Mouse (Mus musculus): Measurements from ENCODE around the gene B3gat3. TPM values are rescaled to one million over a fixed set of nuclear protein-coding genes. Genes with fewer than 3 reads are reported as not detected.

Gene B3gat3
- polyA plus RNA-seq, 1 experiment, result 60.1 TPM

- H3K36me3 ChIP-seq (ENCODE audit: control insufficient read depth, insufficient read depth), result peaks cover 25% of the 10 kb centered on the region
- TF ChIP-seq MYOG (IDR thresholded peaks at IDR 0.05; ENCODE audit: control insufficient read depth, extremely low read depth, insufficient read length), result no peak
- no peak for TF ChIP-seq CEBPB (IDR thresholded peaks at IDR 0.05; ENCODE audit: low read depth)
- no peak for TF ChIP-seq USF1 (IDR thresholded peaks at IDR 0.05; ENCODE audit: low read depth)
- no peak for TF ChIP-seq MYOD1 (IDR thresholded peaks at IDR 0.05; ENCODE audit: control insufficient read depth, insufficient read length, low read depth)
- no peak for TF ChIP-seq MAX (IDR thresholded peaks at IDR 0.05)
- no peak overlapping the region for H3K4me3 ChIP-seq (ENCODE audit: insufficient read depth, poor library complexity, severe bottlenecking)
- H3K79me2 ChIP-seq (ENCODE audit: control insufficient read depth, insufficient read depth), result peaks cover 17% of the 10 kb centered on the region
- H3K79me3 ChIP-seq (ENCODE audit: low read depth), result peaks cover 10% of the 10 kb centered on the region
- H3ac ChIP-seq (ENCODE audit: control insufficient read depth, insufficient read length, low read depth), result peak overlapping the region; percentile 73
- no peaks in the 10 kb centered on the region for H3K27me3 ChIP-seq (ENCODE audit: control insufficient read depth, insufficient read depth, insufficient read length)
These were observed 10.6 kb downstream of the B3gat3 start for GRCm38 (mm10) chr19:8930771-8931170.

GRCm38 (mm10) chr19:8936736-8937135 lies 16.6 kb downstream of the B3gat3 start:
- TF ChIP-seq CEBPB (IDR thresholded peaks at IDR 0.05; ENCODE audit: low read depth) (no peak), USF1 (IDR thresholded peaks at IDR 0.05; ENCODE audit: low read depth) (no peak), MAX (IDR thresholded peaks at IDR 0.05) (no peak), FOSL1 (IDR thresholded peaks at IDR 0.05; ENCODE audit: insufficient read depth, low read length, poor library complexity, severe bottlenecking) (no peak), CTCF (IDR thresholded peaks at IDR 0.05; ENCODE audit: control insufficient read depth, insufficient read depth, insufficient read length) (no peak), MYOG (IDR thresholded peaks at IDR 0.05; ENCODE audit: control insufficient read depth, extremely low read depth, insufficient read length) (no peak), MYOD1 (IDR thresholded peaks at IDR 0.05; ENCODE audit: control insufficient read depth, insufficient read length, low read depth) (no peak)
- H3K79me2 ChIP-seq (ENCODE audit: control insufficient read depth, insufficient read depth), result peaks cover 7% of the 10 kb centered on the region
- no peak overlapping the region for H3ac ChIP-seq (ENCODE audit: control insufficient read depth, insufficient read length, low read depth)
- H3K79me3 ChIP-seq (ENCODE audit: low read depth), result peaks cover 1% of the 10 kb centered on the region
- peaks cover 59% of the 10 kb centered on the region for H3K36me3 ChIP-seq (ENCODE audit: control insufficient read depth, insufficient read depth)
- H3K27me3 ChIP-seq (ENCODE audit: control insufficient read depth, insufficient read depth, insufficient read length), result no peaks in the 10 kb centered on the region
- H3K4me3 ChIP-seq (ENCODE audit: insufficient read depth, poor library complexity, severe bottlenecking), result no peak overlapping the region

- Histone ChIP-seq H3K4me3 (ENCODE audit: insufficient read depth, poor library complexity, severe bottlenecking) (no peak overlapping the region), H3ac (ENCODE audit: control insufficient read depth, insufficient read length, low read depth) (no peak overlapping the region), H3K79me3 (ENCODE audit: low read depth) (peaks cover 32% of the 10 kb centered on the region), H3K79me2 (ENCODE audit: control insufficient read depth, insufficient read depth) (peaks cover 46% of the 10 kb centered on the region), H3K27me3 (ENCODE audit: control insufficient read depth, insufficient read depth, insufficient read length) (no peaks in the 10 kb centered on the region), H3K36me3 (ENCODE audit: control insufficient read depth, insufficient read depth) (peaks cover 74% of the 10 kb centered on the region)
- no peak for TF ChIP-seq MYOG (IDR thresholded peaks at IDR 0.05; ENCODE audit: control insufficient read depth, extremely low read depth, insufficient read length)
- TF ChIP-seq MAX (IDR thresholded peaks at IDR 0.05), result no peak
- TF ChIP-seq USF1 (IDR thresholded peaks at IDR 0.05; ENCODE audit: low read depth), result no peak
- no peak for TF ChIP-seq CEBPB (IDR thresholded peaks at IDR 0.05; ENCODE audit: low read depth)
- no peak for TF ChIP-seq MYOD1 (IDR thresholded peaks at IDR 0.05; ENCODE audit: control insufficient read depth, insufficient read length, low read depth)
- no peak for TF ChIP-seq CTCF (IDR thresholded peaks at IDR 0.05; ENCODE audit: control insufficient read depth, insufficient read depth, insufficient read length)
- TF ChIP-seq FOSL1 (IDR thresholded peaks at IDR 0.05; ENCODE audit: insufficient read depth, low read length, poor library complexity, severe bottlenecking), result no peak
These were observed 20.5 kb downstream of the B3gat3 start for GRCm38 (mm10) chr19:8940526-8941133.

- Histone ChIP-seq H3K4me3 (ENCODE audit: insufficient read depth, poor library complexity, severe bottlenecking) (peak overlapping the region; percentile 16), H3ac (ENCODE audit: control insufficient read depth, insufficient read length, low read depth) (peak overlapping the region; percentile 43), H3K79me2 (ENCODE audit: control insufficient read depth, insufficient read depth) (peaks cover 51% of the 10 kb centered on the region), H3K27me3 (ENCODE audit: control insufficient read depth, insufficient read depth, insufficient read length) (no peaks in the 10 kb centered on the region), H3K79me3 (ENCODE audit: low read depth) (peaks cover 32% of the 10 kb centered on the region), H3K36me3 (ENCODE audit: control insufficient read depth, insufficient read depth) (peaks cover 75% of the 10 kb centered on the region)
- TF ChIP-seq MYOD1 (IDR thresholded peaks at IDR 0.05; ENCODE audit: control insufficient read depth, insufficient read length, low read depth) (no peak), CTCF (IDR thresholded peaks at IDR 0.05; ENCODE audit: control insufficient read depth, insufficient read depth, insufficient read length) (no peak), MAX (IDR thresholded peaks at IDR 0.05) (no peak), CEBPB (IDR thresholded peaks at IDR 0.05; ENCODE audit: low read depth) (no peak), FOSL1 (IDR thresholded peaks at IDR 0.05; ENCODE audit: insufficient read depth, low read length, poor library complexity, severe bottlenecking) (no peak), USF1 (IDR thresholded peaks at IDR 0.05; ENCODE audit: low read depth) (no peak), MYOG (IDR thresholded peaks at IDR 0.05; ENCODE audit: control insufficient read depth, extremely low read depth, insufficient read length) (no peak)
These were observed 21.0 kb downstream of the B3gat3 start for GRCm38 (mm10) chr19:8941136-8941514.

GRCm38 (mm10) chr19:8941515-8942217 lies 21.5 kb downstream of the B3gat3 start, which contains the start of gene Mta2:
Mta2 (plus strand) TSS chr19:8941875.
- Histone ChIP-seq H3K36me3 (ENCODE audit: control insufficient read depth, insufficient read depth) (peaks cover 75% of the 10 kb centered on the region), H3K79me3 (ENCODE audit: low read depth) (peaks cover 32% of the 10 kb centered on the region), H3K4me3 (ENCODE audit: insufficient read depth, poor library complexity, severe bottlenecking) (peak within 1 kb of the TSS; percentile 92), H3K79me2 (ENCODE audit: control insufficient read depth, insufficient read depth) (peaks cover 55% of the 10 kb centered on the region), H3K27me3 (ENCODE audit: control insufficient read depth, insufficient read depth, insufficient read length) (no peaks in the 10 kb centered on the region), H3ac (ENCODE audit: control insufficient read depth, insufficient read length, low read depth) (peak within 1 kb of the TSS; percentile 97)
- TF ChIP-seq MYOD1 (IDR thresholded peaks at IDR 0.05; ENCODE audit: control insufficient read depth, insufficient read length, low read depth) (no peak), CEBPB (IDR thresholded peaks at IDR 0.05; ENCODE audit: low read depth) (no peak), CTCF (IDR thresholded peaks at IDR 0.05; ENCODE audit: control insufficient read depth, insufficient read depth, insufficient read length) (no peak), FOSL1 (IDR thresholded peaks at IDR 0.05; ENCODE audit: insufficient read depth, low read length, poor library complexity, severe bottlenecking) (no peak), USF1 (IDR thresholded peaks at IDR 0.05; ENCODE audit: low read depth) (no peak), MAX (IDR thresholded peaks at IDR 0.05) (peak; percentile 72), MYOG (IDR thresholded peaks at IDR 0.05; ENCODE audit: control insufficient read depth, extremely low read depth, insufficient read length) (no peak)
